Mouse (Mus musculus) heart, embryonic 15.5 days (tissue): ENCODE data around the gene Baiap2l2. TPM values are rescaled to one million over a fixed set of nuclear protein-coding genes. Genes with fewer than 3 reads are reported as not detected.

Source experiments
- ATAC-seq: fragments of 200-750 bp; cut with Nextera tagmentation; replicated peaks from 2 replicates; pipeline ENCODE4 v1.8.0; 2017; ENCODE audit warnings: low read depth, moderate TSS enrichment; ENCODE audit not compliant: insufficient number of reproducible peaks, insufficient read depth, low FRiP score
- H3K27ac ChIP-seq: fragments of 300-500 bp; sonication (generic); 2 replicates; pipeline ENCODE4 v1.5.1; 2015; ENCODE audit warnings: mild to moderate bottlenecking, inconsistent platforms
- H3K27me3 ChIP-seq: fragments of 300-500 bp; sonication (generic); 2 replicates; pipeline ENCODE4 v1.6.1; 2015; ENCODE audit warnings: inconsistent platforms
- H3K36me3 ChIP-seq: fragments of 300-500 bp; sonication (generic); 2 replicates; pipeline ENCODE4 v1.6.1; 2015; ENCODE audit warnings: mild to moderate bottlenecking, inconsistent platforms
- H3K4me1 ChIP-seq: fragments of 300-500 bp; sonication (generic); replicated peaks from 2 replicates; pipeline ENCODE4 v1.6.1; 2015; ENCODE audit warnings: inconsistent platforms
- H3K4me2 ChIP-seq: fragments of 300-500 bp; sonication (generic); 2 replicates; pipeline ENCODE4 v1.6.1; 2015; ENCODE audit warnings: inconsistent platforms, mild to moderate bottlenecking, moderate library complexity
- H3K4me3 ChIP-seq: fragments of 300-500 bp; sonication (generic); 2 replicates; pipeline ENCODE4 v1.5.1; 2015; ENCODE audit warnings: mild to moderate bottlenecking, inconsistent platforms
- H3K9ac ChIP-seq: fragments of 300-500 bp; sonication (generic); 2 replicates; pipeline ENCODE4 v1.6.1; 2015; ENCODE audit warnings: mild to moderate bottlenecking, inconsistent platforms
- H3K9me3 ChIP-seq: fragments of 300-500 bp; sonication (generic); replicated peaks from 2 replicates; pipeline ENCODE4 v1.6.1; 2016; ENCODE audit warnings: inconsistent platforms
- WGBS: fragments of 180-500 bp; shearing (Covaris S2); methylation state at CpG from one replicate; pipeline ENCODE4 v1.1.7; 2015; ENCODE audit warnings: mixed read lengths; 5-methylcytosine and 5-hydroxymethylcytosine counted together
- polyA plus RNA-seq: library from polyadenylated mRNA; unstranded; fragments of >200 nt; fragmentation: Nextera tagmentation; extraction: Ambion mirVana; gene quantifications from 2 replicates; pipeline ENCODE4 v1.2.1, GENCODE M21; 2015

Baiap2l2 gene
- polyA plus RNA-seq, 1 experiment from 2014 or later: 9.9 TPM

GRCm38 (mm10) chr15:79258521-79258920 lies 26.8 kb downstream of the Baiap2l2 start:
- Histone ChIP-seq H3K27ac (no peak overlapping the region), H3K4me1 (peaks cover 21% of the 10 kb centered on the region), H3K36me3 (no peaks in the 10 kb centered on the region), H3K27me3 (peaks cover 62% of the 10 kb centered on the region), H3K9ac (no peak overlapping the region), H3K9me3 (no peaks in the 10 kb centered on the region), H3K4me2 (no peak overlapping the region), H3K4me3 (no peak overlapping the region)
- 25% methylated on average over 17 of the region's 17 CpGs for WGBS
- no peak for ATAC-seq

GRCm38 (mm10) chr15:79254661-79255060 lies 30.7 kb downstream of the Baiap2l2 start, which contains the start of gene Slc16a8:
Gene Slc16a8 (minus strand): TSS chr15:79254761.
- ATAC-seq: no peak
- peaks cover 13% of the 10 kb centered on the region for H3K4me1 ChIP-seq
- 39% methylated on average over 3 of the region's 3 CpGs for WGBS
- no peak within 1 kb of the TSS for H3K4me3 ChIP-seq
- H3K27me3 ChIP-seq: peaks cover 47% of the 10 kb centered on the region
- H3K27ac ChIP-seq: no peak within 1 kb of the TSS
- H3K9me3 ChIP-seq: no peaks in the 10 kb centered on the region
- no peaks in the 10 kb centered on the region for H3K36me3 ChIP-seq
- no peak within 1 kb of the TSS for H3K4me2 ChIP-seq
- H3K9ac ChIP-seq: no peak within 1 kb of the TSS

GRCm38 (mm10) chr15:79252580-79252979 lies 32.8 kb downstream of the Baiap2l2 start:
- no peaks in the 10 kb centered on the region for H3K9me3 ChIP-seq
- H3K9ac ChIP-seq: peak overlapping the region; percentile 64
- peaks cover 13% of the 10 kb centered on the region for H3K4me1 ChIP-seq
- no peak overlapping the region for H3K27ac ChIP-seq
- peak overlapping the region; percentile 84 for H3K4me2 ChIP-seq
- H3K36me3 ChIP-seq: peaks cover 10% of the 10 kb centered on the region; the same call in 1 of the 2 replicates
- peak overlapping the region; percentile 45 for H3K4me3 ChIP-seq
- H3K27me3 ChIP-seq: peaks cover 36% of the 10 kb centered on the region
- 32% methylated on average over 24 of the region's 24 CpGs for WGBS
- ATAC-seq: no peak

- no peak overlapping the region for H3K27ac ChIP-seq
- H3K9me3 ChIP-seq: no peaks in the 10 kb centered on the region
- peaks cover 13% of the 10 kb centered on the region for H3K36me3 ChIP-seq
- peaks cover 13% of the 10 kb centered on the region for H3K4me1 ChIP-seq
- 4% methylated on average over 61 of the region's 61 CpGs for WGBS
- peak overlapping the region; percentile 45 for H3K4me3 ChIP-seq
- ATAC-seq: peak; percentile 56
- peak overlapping the region; percentile 84 for H3K4me2 ChIP-seq
- H3K27me3 ChIP-seq: peaks cover 36% of the 10 kb centered on the region
- H3K9ac ChIP-seq: peak overlapping the region; percentile 64
Observed at GRCm38 (mm10) chr15:79251781-79252491, 33.4 kb downstream of the Baiap2l2 start.

GRCm38 (mm10) chr15:79251168-79251567 lies 34.2 kb downstream of the Baiap2l2 start:
- peaks cover 13% of the 10 kb centered on the region for H3K4me1 ChIP-seq
- H3K27me3 ChIP-seq: peaks cover 36% of the 10 kb centered on the region
- H3K9me3 ChIP-seq: no peaks in the 10 kb centered on the region
- no peak overlapping the region for H3K9ac ChIP-seq
- no peak overlapping the region for H3K4me3 ChIP-seq
- no peak overlapping the region for H3K4me2 ChIP-seq
- 50% methylated on average over 7 of the region's 7 CpGs for WGBS
- peaks cover 20% of the 10 kb centered on the region for H3K36me3 ChIP-seq
- H3K27ac ChIP-seq: no peak overlapping the region
- no peak for ATAC-seq

GRCm38 (mm10) chr15:79250236-79250635 lies 35.1 kb downstream of the Baiap2l2 start:
- 87% methylated on average over 2 of the region's 2 CpGs for whole genome bisulfite sequencing
- no peak overlapping the region for H3K27ac ChIP-seq
- H3K36me3 ChIP-seq: peaks cover 28% of the 10 kb centered on the region
- no peak overlapping the region for H3K4me2 ChIP-seq
- H3K9ac ChIP-seq: no peak overlapping the region
- H3K27me3 ChIP-seq: peaks cover 32% of the 10 kb centered on the region
- ATAC-seq: no peak
- H3K4me3 ChIP-seq: no peak overlapping the region
- no peaks in the 10 kb centered on the region for H3K9me3 ChIP-seq
- peaks cover 17% of the 10 kb centered on the region for H3K4me1 ChIP-seq

- Histone ChIP-seq H3K36me3 (peaks cover 47% of the 10 kb centered on the region), H3K27me3 (no peaks in the 10 kb centered on the region), H3K27ac (peak overlapping the region; percentile 97), H3K4me1 (peaks cover 24% of the 10 kb centered on the region), H3K4me3 (no peak overlapping the region), H3K4me2 (no peak overlapping the region), H3K9me3 (no peaks in the 10 kb centered on the region), H3K9ac (no peak overlapping the region)
- WGBS: 80% methylated on average over 3 of the region's 3 CpGs
- ATAC-seq: no peak
Observed at GRCm38 (mm10) chr15:79245321-79245720, 40.0 kb downstream of the Baiap2l2 start.

GRCm38 (mm10) chr15:79244071-79244893 lies 41.1 kb downstream of the Baiap2l2 start:
- Histone ChIP-seq H3K27ac (peak overlapping the region; percentile 97), H3K27me3 (no peaks in the 10 kb centered on the region), H3K4me2 (peak overlapping the region; percentile 13; the same call in 1 of the 2 replicates), H3K9me3 (no peaks in the 10 kb centered on the region), H3K4me1 (peaks cover 24% of the 10 kb centered on the region), H3K36me3 (peaks cover 55% of the 10 kb centered on the region), H3K9ac (peak overlapping the region; percentile 21), H3K4me3 (no peak overlapping the region)
- ATAC-seq: no peak
- 51% methylated on average over 7 of the region's 7 CpGs for WGBS

GRCm38 (mm10) chr15:79243234-79244042 lies 41.9 kb downstream of the Baiap2l2 start:
- Histone ChIP-seq H3K36me3 (peaks cover 56% of the 10 kb centered on the region), H3K27ac (peak overlapping the region; percentile 97), H3K4me2 (no peak overlapping the region), H3K9ac (no peak overlapping the region; the same call in 1 of the 2 replicates), H3K4me3 (no peak overlapping the region), H3K9me3 (no peaks in the 10 kb centered on the region), H3K27me3 (no peaks in the 10 kb centered on the region), H3K4me1 (peaks cover 24% of the 10 kb centered on the region)
- WGBS: 11% methylated on average over 10 of the region's 10 CpGs
- peak; percentile 95 for ATAC-seq

- peaks cover 54% of the 10 kb centered on the region for H3K36me3 ChIP-seq
- no peak overlapping the region for H3K4me3 ChIP-seq
- 53% methylated on average over 13 of the region's 13 CpGs for WGBS
- no peak overlapping the region for H3K4me2 ChIP-seq
- ATAC-seq: no peak
- no peaks in the 10 kb centered on the region for H3K27me3 ChIP-seq
- H3K9me3 ChIP-seq: no peaks in the 10 kb centered on the region
- no peak overlapping the region; the same call in 1 of the 2 replicates for H3K9ac ChIP-seq
- peaks cover 24% of the 10 kb centered on the region for H3K4me1 ChIP-seq
- H3K27ac ChIP-seq: peak overlapping the region; percentile 86
Observed at GRCm38 (mm10) chr15:79242574-79243233, 42.6 kb downstream of the Baiap2l2 start.
